ENCODE assay signal across 8 mouse cellular contexts in the genomic region with DNA sequence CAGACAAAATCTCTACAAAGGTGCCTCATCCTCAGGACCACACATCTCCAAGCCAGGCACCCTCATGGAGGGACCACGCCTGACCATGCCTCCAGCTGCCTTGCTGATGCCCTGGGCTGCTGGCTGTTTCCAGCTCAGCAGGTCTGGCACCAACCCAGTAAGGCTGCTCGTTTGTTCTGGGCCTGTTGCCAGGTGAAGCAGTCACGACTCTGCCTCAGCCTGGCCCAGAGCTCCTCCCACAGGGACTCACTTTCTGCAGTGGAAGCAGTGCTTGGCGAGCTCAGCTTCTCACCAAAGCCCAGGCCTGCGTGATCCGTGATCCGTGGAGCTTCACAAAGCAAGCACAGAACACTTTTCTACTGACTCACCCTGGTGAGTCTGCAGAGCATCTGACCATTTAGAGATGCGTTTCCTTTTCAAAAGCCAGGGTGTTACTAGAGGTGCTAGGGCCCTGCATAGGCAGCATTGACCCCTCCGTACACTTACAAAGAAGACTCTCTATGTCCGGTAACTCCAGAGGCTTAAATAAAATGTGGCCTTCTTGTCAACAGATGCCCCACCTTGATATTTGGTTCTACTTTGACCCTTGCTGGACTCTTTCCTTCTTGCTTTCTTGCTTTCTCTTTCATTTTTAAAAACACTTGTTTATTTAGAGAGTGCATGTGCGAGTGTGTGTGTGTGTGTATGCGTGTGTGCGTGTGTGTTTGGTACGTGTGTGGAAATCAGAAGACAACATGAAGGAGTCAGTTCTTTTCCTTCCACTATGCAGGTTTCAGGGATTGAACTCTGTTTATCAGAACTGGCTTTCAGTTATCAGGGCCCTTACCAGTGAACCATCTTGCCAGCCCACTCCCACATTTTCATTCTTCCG. TPM values are rescaled to one million over a fixed set of nuclear protein-coding genes. Genes with fewer than 3 reads are reported as not detected.
DNase-seq lines count a peak whose midpoint lies in the region; ATAC-seq and TF ChIP-seq lines count a peak whose summit lies in the region.

No protein-coding gene starts in this region.

- no peak for TF ChIP-seq POLR2A in MEL (IDR thresholded peaks at IDR 0.05; ENCODE audit: control insufficient read depth in 1 of 2, insufficient read depth in 1 of 2, low read depth in 1 of 2, low read length in 2 of 2, poor library complexity in 1 of 2)
- TF ChIP-seq POLR2A in brain, embryonic 14.5 days (IDR thresholded peaks at IDR 0.05; ENCODE audit: borderline replicate concordance, extremely low read depth, insufficient read depth, insufficient read length, poor library complexity, severe bottlenecking) = no peak

- no peak for TF ChIP-seq RAD21 in MEL (IDR thresholded peaks at IDR 0.05; ENCODE audit: low read depth, low read length)

- DNase-seq in MEL (ENCODE audit: low read depth, low spot score) = peak; percentile 90
- DNase-seq in brain, embryonic 14.5 days (ENCODE audit: low read depth) = peak; percentile 95
- peak; percentile 85 for DNase-seq in frontal cortex, postnatal 10 days (ENCODE audit: low spot score in 2 of 2)
- DNase-seq in layer of hippocampus, adult 18-20 months (ENCODE audit: low spot score in 2 of 2) = peak; percentile 77 to 94
- peak; percentile 96 for DNase-seq in lung, postnatal 10 days
- peak; percentile 57 for DNase-seq in retina, postnatal 7 days (ENCODE audit: low read depth, low spot score)
- peak; percentile 89 for DNase-seq in urinary bladder, postnatal 25 days (ENCODE audit: low spot score)

- no peak overlapping the region for H3K9ac ChIP-seq in MEL (ENCODE audit: control insufficient read depth, low read depth, low read length, poor library complexity, severe bottlenecking)

- no peak for TF ChIP-seq EP300 in MEL (IDR thresholded peaks at IDR 0.05; ENCODE audit: low read depth in 1 of 2, low read length in 2 of 2)

- H3K36me3 ChIP-seq in MEL (ENCODE audit: control insufficient read depth in 1 of 2, insufficient read depth in 2 of 2, low read length in 2 of 2) = peaks cover 0 to 2% of the 10 kb centered on the region in 2 experiments; a peak in 1 of 4 replicates

- H3K4me1 ChIP-seq in MEL (ENCODE audit: control insufficient read depth in 1 of 2, insufficient read depth in 2 of 2, low read length in 2 of 2) = peaks cover 6 to 8% of the 10 kb centered on the region in 2 experiments; a peak in 3 of 4 replicates

- peak; percentile 90 to 93 for ATAC-seq in hematopoietic stem cell, adult 5-6 weeks (replicated peaks in 1 of 2; ENCODE audit: insufficient read depth in 1 of 2, low FRiP score in 2 of 2, low TSS enrichment in 1 of 2, low read depth in 1 of 2, poor library complexity in 2 of 2, severe bottlenecking in 2 of 2)

- H3K9me3 ChIP-seq in MEL (replicated peaks; ENCODE audit: insufficient read depth, low read length) = no peaks in the 10 kb centered on the region

- no peaks in the 10 kb centered on the region for H3K27me3 ChIP-seq in MEL (ENCODE audit: control insufficient read depth in 1 of 2, insufficient read depth in 2 of 2, low read length in 2 of 2)

- H3K79me2 ChIP-seq in MEL (ENCODE audit: control insufficient read depth, insufficient read depth, low read length, poor library complexity) = no peaks in the 10 kb centered on the region

- H3K4me3 ChIP-seq in MEL (ENCODE audit: control insufficient read depth in 1 of 2, insufficient read depth in 1 of 2, low read depth in 2 of 2, low read length in 2 of 2) = no peak overlapping the region

- no peak overlapping the region for H3K27ac ChIP-seq in MEL (ENCODE audit: control insufficient read depth, low read depth, low read length)

- TF ChIP-seq CTCF in MEL (IDR thresholded peaks at IDR 0.05 in 2 of 3, conservative IDR thresholded peaks at IDR 0.05 in 1 of 3; ENCODE audit: control insufficient read depth in 1 of 3, insufficient read depth in 1 of 3, low read depth in 2 of 3, low read length in 3 of 3, poor library complexity in 1 of 3, severe bottlenecking in 1 of 3) = no peak
- TF ChIP-seq CTCF in brain, embryonic 14.5 days (IDR thresholded peaks at IDR 0.05; ENCODE audit: borderline replicate concordance, extremely low read depth, insufficient read depth, insufficient read length) = no peak

TF ChIP-seq in MEL, 35 proteins besides CTCF, POLR2A, EP300 and RAD21:
- TF ChIP-seq GATA1 (IDR thresholded peaks at IDR 0.05; ENCODE audit: low read depth, low read length) = no peak
- 0 out of 2 replicates have a peak, but pooled peaks have one; percentile 48 for TF ChIP-seq ETS1 (IDR thresholded peaks at IDR 0.05; ENCODE audit: low read depth, low read length)

RNA-seq across cellular contexts. Expression of a gene that starts 15.0 kb away (rescaled TPM):
- total RNA-seq in MEL (2012; rRNA removed) = not detected in 2 replicates
- under 1 TPM in 1 of 2 experiments, not detected in 1; 0.07 TPM for polyA plus RNA-seq in MEL (2012; ENCODE audit: insufficient read depth in 1 of 2, insufficient read length in 2 of 2, low read depth in 1 of 2, low replicate concordance in 2 of 2, missing spikeins in 1 of 2)
- polyA plus RNA-seq in brain, embryonic 14.5 days (2012; rRNA removed) = 1.9 and 2.8 TPM in 2 replicates
- total RNA-seq in hematopoietic stem cell, adult 5-6 weeks (2017) = 15.1 and 28.2 TPM in 2 replicates
- total RNA-seq in layer of hippocampus, adult 18-20 months (2021) = 1 to 10 TPM; 7.8 to 9.4 TPM

RNA-seq across cellular contexts. Expression of a gene that starts 25.6 kb away (rescaled TPM):
- 2.2 and 3.6 TPM in 2 replicates for total RNA-seq in MEL (2012; rRNA removed)
- polyA plus RNA-seq in MEL (2012; ENCODE audit: insufficient read depth in 1 of 2, insufficient read length in 2 of 2, low read depth in 1 of 2, low replicate concordance in 2 of 2, missing spikeins in 1 of 2) = 1 to 10 TPM in 1 of 2 experiments, not detected in 1; 8.8 TPM
- 23.5 and 50.1 TPM in 2 replicates for polyA plus RNA-seq in brain, embryonic 14.5 days (2012; rRNA removed)
- 5.3 and 8.2 TPM in 2 replicates for total RNA-seq in hematopoietic stem cell, adult 5-6 weeks (2017)
- 10 to 100 TPM; 34.6 to 35.6 TPM for total RNA-seq in layer of hippocampus, adult 18-20 months (2021)

RNA-seq across cellular contexts. Expression of a gene that starts 47.9 kb away (rescaled TPM):
- not detected in 2 replicates for total RNA-seq in MEL (2012; rRNA removed)
- polyA plus RNA-seq in MEL (2012; ENCODE audit: insufficient read depth in 1 of 2, insufficient read length in 2 of 2, low read depth in 1 of 2, low replicate concordance in 2 of 2, missing spikeins in 1 of 2) = not detected
- not detected in 2 replicates for polyA plus RNA-seq in brain, embryonic 14.5 days (2012; rRNA removed)
- total RNA-seq in hematopoietic stem cell, adult 5-6 weeks (2017) = not detected in 2 replicates
- total RNA-seq in layer of hippocampus, adult 18-20 months (2021) = not detected

RNA-seq across cellular contexts. Expression of a gene that starts 58.4 kb away (rescaled TPM):
- not detected in 2 replicates for total RNA-seq in MEL (2012; rRNA removed)
- under 1 TPM in 1 of 2 experiments, not detected in 1; 0.03 TPM for polyA plus RNA-seq in MEL (2012; ENCODE audit: insufficient read depth in 1 of 2, insufficient read length in 2 of 2, low read depth in 1 of 2, low replicate concordance in 2 of 2, missing spikeins in 1 of 2)
- polyA plus RNA-seq in brain, embryonic 14.5 days (2012; rRNA removed) = not detected in 2 replicates
- total RNA-seq in hematopoietic stem cell, adult 5-6 weeks (2017) = not detected in 2 replicates
- total RNA-seq in layer of hippocampus, adult 18-20 months (2021) = not detected
